Mouse (Mus musculus): ENCODE measurements around the gene Rdm1. TPM values are rescaled to one million over a fixed set of nuclear protein-coding genes. Genes with fewer than 3 reads are reported as not detected.
"Not testable (repeated sequence)": the region's sequence is repeated elsewhere in the genome, so short reads cannot be mapped to it uniquely, and the experiment has no call there.

Gene Rdm1
- polyA plus RNA-seq, 1 experiment from 2014 or later = 47.8 TPM

- Histone ChIP-seq H3K9ac (no peak overlapping the region), H3K27me3 (no peaks in the 10 kb centered on the region), H3K36me3 (no peaks in the 10 kb centered on the region), H3K9me3 (no peaks in the 10 kb centered on the region), H3K4me1 (0 out of 2 replicates have a peak, but pooled peaks cover 2% of the 10 kb centered on the region), H3K4me3 (no peak overlapping the region), H3K4me2 (no peak overlapping the region), H3K27ac (peak overlapping the region; percentile 54; the same call in 1 of the 2 replicates)
- 55% methylated on average over 3 of the region's 3 CpGs for WGBS
- ATAC-seq (ENCODE audit: insufficient number of reproducible peaks, low FRiP score, low TSS enrichment, low read depth) = no peak
Measured at GRCm38 (mm10) chr11:101644591-101644990, 17.6 kb downstream of the Rdm1 start.

GRCm38 (mm10) chr11:101645043-101645410, 18.0 kb downstream of the Rdm1 start:
- not testable (repeated sequence) for H3K4me2 ChIP-seq; H3K9me3 ChIP-seq; H3K27me3 ChIP-seq; H3K4me1 ChIP-seq; ATAC-seq (ENCODE audit: insufficient number of reproducible peaks, low FRiP score, low TSS enrichment, low read depth); H3K9ac ChIP-seq; H3K36me3 ChIP-seq; H3K4me3 ChIP-seq
- H3K27ac ChIP-seq = peak overlapping the region; percentile 54; the same call in 1 of the 2 replicates
- WGBS = 0% methylated on average over 4 of the region's 4 CpGs

GRCm38 (mm10) chr11:101645411-101646282, 18.7 kb downstream of the Rdm1 start:
- not testable (repeated sequence) for H3K36me3 ChIP-seq, H3K4me1 ChIP-seq, H3K9me3 ChIP-seq, H3K27me3 ChIP-seq
- 0% methylated on average over 44 of the region's 56 CpGs for WGBS
- Histone ChIP-seq H3K9ac (peak overlapping the region; percentile 28), H3K4me2 (peak overlapping the region; percentile 45), H3K4me3 (peak overlapping the region; percentile 39), H3K27ac (peak overlapping the region; percentile 93)
- ATAC-seq (ENCODE audit: insufficient number of reproducible peaks, low FRiP score, low TSS enrichment, low read depth) = peak; percentile 84

GRCm38 (mm10) chr11:101646283-101646794, 19.3 kb downstream of the Rdm1 start:
- H3K9me3 ChIP-seq; H3K27me3 ChIP-seq; H3K36me3 ChIP-seq; H3K4me1 ChIP-seq; ATAC-seq (ENCODE audit: insufficient number of reproducible peaks, low FRiP score, low TSS enrichment, low read depth): not testable (repeated sequence)
- Histone ChIP-seq H3K4me3 (peak overlapping the region; percentile 39), H3K4me2 (peak overlapping the region; percentile 45), H3K9ac (peak overlapping the region; percentile 28), H3K27ac (peak overlapping the region; percentile 93)
- WGBS = 10% methylated on average over 16 of the region's 16 CpGs

GRCm38 (mm10) chr11:101647093-101647492, 20.1 kb downstream of the Rdm1 start:
- H3K9ac ChIP-seq; H3K27me3 ChIP-seq; H3K27ac ChIP-seq; H3K36me3 ChIP-seq; H3K9me3 ChIP-seq; ATAC-seq (ENCODE audit: insufficient number of reproducible peaks, low FRiP score, low TSS enrichment, low read depth); H3K4me1 ChIP-seq; H3K4me3 ChIP-seq; H3K4me2 ChIP-seq: not testable (repeated sequence)
- 93% methylated on average over 10 of the region's 10 CpGs for WGBS

GRCm38 (mm10) chr11:101656356-101656755, 29.4 kb downstream of the Rdm1 start:
- Histone ChIP-seq H3K4me3 (no peak overlapping the region), H3K36me3 (no peaks in the 10 kb centered on the region), H3K4me1 (peaks cover 5% of the 10 kb centered on the region; the same call in 1 of the 2 replicates), H3K4me2 (no peak overlapping the region), H3K9me3 (no peaks in the 10 kb centered on the region), H3K27ac (no peak overlapping the region), H3K27me3 (no peaks in the 10 kb centered on the region), H3K9ac (no peak overlapping the region)
- ATAC-seq (ENCODE audit: insufficient number of reproducible peaks, low FRiP score, low TSS enrichment, low read depth) = no peak
- whole genome bisulfite sequencing = 83% methylated on average over 4 of the region's 4 CpGs

- 7% methylated on average over 3 of the region's 3 CpGs for WGBS
- Histone ChIP-seq H3K4me1 (peaks cover 5% of the 10 kb centered on the region; the same call in 1 of the 2 replicates), H3K4me3 (peak overlapping the region; percentile 27), H3K27me3 (no peaks in the 10 kb centered on the region), H3K9ac (no peak overlapping the region), H3K4me2 (peak overlapping the region; percentile 42), H3K36me3 (no peaks in the 10 kb centered on the region), H3K9me3 (no peaks in the 10 kb centered on the region), H3K27ac (peak overlapping the region; percentile 96)
- no peak for ATAC-seq (ENCODE audit: insufficient number of reproducible peaks, low FRiP score, low TSS enrichment, low read depth)
Measured at GRCm38 (mm10) chr11:101657528-101657885, 30.5 kb downstream of the Rdm1 start.

- WGBS = 1% methylated on average over 38 of the region's 40 CpGs
- peak; percentile 92 for ATAC-seq (ENCODE audit: insufficient number of reproducible peaks, low FRiP score, low TSS enrichment, low read depth)
Measured at GRCm38 (mm10) chr11:101657886-101658750, 31.1 kb downstream of the Rdm1 start.

GRCm38 (mm10) chr11:101658751-101659558, 32.0 kb downstream of the Rdm1 start:
- 25% methylated on average over 10 of the region's 10 CpGs for WGBS
- Histone ChIP-seq H3K36me3 (no peaks in the 10 kb centered on the region), H3K9ac (no peak overlapping the region), H3K9me3 (no peaks in the 10 kb centered on the region), H3K27ac (peak overlapping the region; percentile 65), H3K4me3 (no peak overlapping the region), H3K27me3 (no peaks in the 10 kb centered on the region), H3K4me2 (no peak overlapping the region), H3K4me1 (peaks cover 5% of the 10 kb centered on the region; the same call in 1 of the 2 replicates)
- ATAC-seq (ENCODE audit: insufficient number of reproducible peaks, low FRiP score, low TSS enrichment, low read depth) = no peak

More at GRCm38 (mm10) chr11:101657886-101658750, 31.1 kb downstream of the Rdm1 start:
- peak overlapping the region; percentile 27 for H3K4me3 ChIP-seq
- not testable (repeated sequence) for H3K36me3 ChIP-seq, H3K4me1 ChIP-seq, H3K9me3 ChIP-seq, H3K27me3 ChIP-seq
- H3K9ac ChIP-seq = peak overlapping the region; percentile 51; the same call in 1 of the 2 replicates
- H3K27ac ChIP-seq = peak overlapping the region; percentile 96
- H3K4me2 ChIP-seq = peak overlapping the region; percentile 42

- Histone ChIP-seq H3K9me3 (no peaks in the 10 kb centered on the region), H3K27ac (no peak overlapping the region), H3K9ac (no peak overlapping the region), H3K36me3 (no peaks in the 10 kb centered on the region), H3K4me1 (peaks cover 9% of the 10 kb centered on the region; the same call in 1 of the 2 replicates), H3K27me3 (no peaks in the 10 kb centered on the region), H3K4me3 (no peak overlapping the region), H3K4me2 (no peak overlapping the region)
- no peak for ATAC-seq (ENCODE audit: insufficient number of reproducible peaks, low FRiP score, low TSS enrichment, low read depth)
- WGBS = 58% methylated on average over 7 of the region's 7 CpGs
Measured at GRCm38 (mm10) chr11:101661191-101661590, 34.2 kb downstream of the Rdm1 start.

- H3K27me3 ChIP-seq = peaks cover 5% of the 10 kb centered on the region; the same call in 1 of the 2 replicates
- ATAC-seq (ENCODE audit: insufficient number of reproducible peaks, low FRiP score, low TSS enrichment, low read depth) = no peak
- H3K4me3 ChIP-seq = no peak overlapping the region
- no peaks in the 10 kb centered on the region for H3K36me3 ChIP-seq
- 38% methylated on average over 5 of the region's 5 CpGs for WGBS
- no peak overlapping the region for H3K4me2 ChIP-seq
- no peaks in the 10 kb centered on the region for H3K9me3 ChIP-seq
- no peak overlapping the region for H3K27ac ChIP-seq
- H3K9ac ChIP-seq = no peak overlapping the region
- peaks cover 15% of the 10 kb centered on the region; the same call in 1 of the 2 replicates for H3K4me1 ChIP-seq
Measured at GRCm38 (mm10) chr11:101661786-101662185, 34.8 kb downstream of the Rdm1 start.

Measured in limb, embryonic 15.5 days (tissue).